Mouse (Mus musculus) ES-E14 (cell line): Measurements from ENCODE around the gene Cactin.

Experiments used
- MAFK ChIP-seq: IDR thresholded peaks from 2 replicates; pipeline ENCODE4 v1.6.1; 2014; ENCODE audit warnings: mild to moderate bottlenecking, low read depth, low read length, inconsistent platforms; ENCODE audit not compliant: insufficient read depth
- ZC3H11A ChIP-seq: IDR thresholded peaks from 2 replicates; pipeline ENCODE4 v1.6.1; 2012; ENCODE audit warnings: low read depth, mild to moderate bottlenecking, inconsistent platforms, low read length, borderline replicate concordance

DNA sequence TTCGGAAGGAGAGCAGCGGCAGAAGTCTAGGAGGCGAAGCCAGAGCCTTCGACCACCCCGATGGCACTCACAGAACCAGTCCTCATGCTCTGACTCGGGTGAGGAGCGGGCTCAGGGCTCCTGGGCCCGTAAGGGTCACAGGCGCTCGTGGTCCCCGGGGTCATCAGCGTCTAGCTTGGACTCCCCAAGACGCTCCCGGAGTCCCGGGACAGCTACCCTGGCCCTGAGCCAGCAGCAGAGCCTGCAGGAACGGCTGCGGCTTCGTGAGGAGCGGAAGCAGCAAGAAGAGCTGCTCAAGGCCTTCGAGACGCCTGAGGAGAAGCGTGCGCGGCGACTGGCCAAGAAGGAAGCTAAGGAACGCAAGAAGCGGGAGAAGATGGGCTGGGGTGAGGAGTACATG lies 1.5 kb downstream of the Cactin start:
- TF ChIP-seq ZC3H11A = no peak
- no peak for TF ChIP-seq MAFK
